In the genomic region with DNA sequence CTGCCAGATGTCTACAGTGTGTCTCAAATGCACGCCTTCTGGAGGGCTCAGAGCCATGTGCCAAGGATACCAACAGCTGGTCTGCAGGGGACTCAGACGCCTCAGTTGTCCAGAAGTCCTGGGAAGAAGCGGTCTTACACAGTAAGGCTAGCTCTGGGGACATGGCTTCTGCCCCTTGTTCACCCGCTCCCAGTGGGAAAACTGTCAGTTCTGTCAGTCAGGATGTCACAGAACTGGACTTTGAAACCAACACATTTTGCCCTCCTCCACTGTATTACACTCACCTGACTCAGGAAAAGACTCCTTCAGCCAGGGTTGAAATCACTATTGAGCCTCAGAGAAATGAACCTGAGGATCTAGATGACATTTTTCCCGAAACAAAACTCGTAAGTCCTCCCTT, we compare ENCODE assay signal across 9 mouse cellular contexts. TPM values are rescaled to one million over a fixed set of nuclear protein-coding genes. Genes with fewer than 3 reads are reported as not detected.
DNase-seq lines count a peak whose midpoint lies in the region; ATAC-seq and TF ChIP-seq lines count a peak whose summit lies in the region.
"Had no signal": no experiment of that assay in that cellular context is flagged by ENCODE, and none has a peak within 500 bp of the region (broad histone marks: within the 10 kb centered on the region; RNA-seq: fewer than 3 reads in every experiment).

No protein-coding gene starts in this region.

- peak overlapping the region; percentile 88 for H3K4me2 ChIP-seq in heart, embryonic 14.5 days (ENCODE audit: low read length)
- peak overlapping the region; percentile 78 for H3K4me2 ChIP-seq in hindbrain, postnatal 0 days (ENCODE audit: low read depth, low read length)
- peak overlapping the region; percentile 85 for H3K4me2 ChIP-seq in liver, postnatal 0 days (ENCODE audit: low read depth, low read length)

- 0 out of 4 replicates have a peak overlapping the region, but pooled peaks of 1 of the 2 experiments have one; percentile 64 for H3K27ac ChIP-seq in heart, embryonic 14.5 days (replicated peaks in 1 of 2; ENCODE audit: control insufficient read depth in 1 of 2, insufficient read depth in 1 of 2, low read depth in 2 of 2, low read length in 2 of 2)
- H3K27ac ChIP-seq in brown adipose tissue, adult 24 weeks (replicated peaks; ENCODE audit: low read depth, low read length), result no peak overlapping the region
- no peak overlapping the region for H3K27ac ChIP-seq in hindbrain, postnatal 0 days
- no peak overlapping the region for H3K27ac ChIP-seq in liver, postnatal 0 days (ENCODE audit: low read depth)
- H3K27ac ChIP-seq: macrophage had no signal

- H3K36me3 ChIP-seq in heart, embryonic 14.5 days (ENCODE audit: control insufficient read depth, insufficient read depth, low read length), result 0 out of 2 replicates have a peak, but pooled peaks cover 6% of the 10 kb centered on the region
- H3K36me3 ChIP-seq in hindbrain, postnatal 0 days (ENCODE audit: insufficient read depth, low read length), result no peaks in the 10 kb centered on the region
- no peaks in the 10 kb centered on the region for H3K36me3 ChIP-seq in liver, postnatal 0 days (replicated peaks; ENCODE audit: insufficient read depth, low read length)

- ATAC-seq in heart, embryonic 14.5 days (ENCODE audit: insufficient number of reproducible peaks, insufficient read depth, low FRiP score, low read depth), result no peak
- peak; percentile 27 for ATAC-seq in hindbrain, postnatal 0 days
- no peak; the same call in 1 of the 2 replicates for ATAC-seq in liver, postnatal 0 days

- H3K4me1 ChIP-seq in heart, embryonic 14.5 days (ENCODE audit: control insufficient read depth in 2 of 2, insufficient read depth in 2 of 2, low read length in 2 of 2), result peaks cover 11 to 25% of the 10 kb centered on the region in 2 experiments
- H3K4me1 ChIP-seq in brown adipose tissue, adult 24 weeks (ENCODE audit: control insufficient read depth, insufficient read depth, insufficient read length, low read length), result peaks cover 3% of the 10 kb centered on the region
- H3K4me1 ChIP-seq in hindbrain, postnatal 0 days (ENCODE audit: insufficient read depth, low read length), result peaks cover 5% of the 10 kb centered on the region
- peaks cover 10% of the 10 kb centered on the region for H3K4me1 ChIP-seq in liver, postnatal 0 days (ENCODE audit: insufficient read depth)

- H3K9ac ChIP-seq in heart, embryonic 14.5 days (ENCODE audit: low read length), result peak overlapping the region; percentile 80
- no peak overlapping the region for H3K9ac ChIP-seq in hindbrain, postnatal 0 days (replicated peaks; ENCODE audit: low read length)
- peak overlapping the region; percentile 68; the same call in 1 of the 2 replicates for H3K9ac ChIP-seq in liver, postnatal 0 days (replicated peaks)

- no peak for DNase-seq in heart, adult 18-20 months
- DNase-seq in hindbrain, postnatal 0 days (ENCODE audit: low spot score), result no peak
- DNase-seq in liver, postnatal 0 days, result no peak
- no peak for DNase-seq in gastrocnemius, postnatal 4 days (ENCODE audit: low spot score in 2 of 2)
- no peak for DNase-seq in frontal cortex, postnatal 14 days (ENCODE audit: low spot score in 2 of 2)
- no peak for DNase-seq in layer of hippocampus, adult 9-11 months

- H3K9me3 ChIP-seq in heart, embryonic 14.5 days (ENCODE audit: control insufficient read depth, low read length), result peaks cover 22% of the 10 kb centered on the region
- H3K9me3 ChIP-seq in hindbrain, postnatal 0 days (ENCODE audit: low read length), result peaks cover 12% of the 10 kb centered on the region; the same call in 1 of the 2 replicates
- peaks cover 23% of the 10 kb centered on the region for H3K9me3 ChIP-seq in liver, postnatal 0 days (ENCODE audit: low read length)

- peak overlapping the region; percentile 61 to 64 for H3K4me3 ChIP-seq in heart, embryonic 14.5 days (ENCODE audit: control insufficient read depth in 1 of 2, insufficient read depth in 1 of 2, low read depth in 1 of 2, low read length in 2 of 2)
- H3K4me3 ChIP-seq in brown adipose tissue, adult 24 weeks (ENCODE audit: insufficient read depth, low read depth, low read length), result peak overlapping the region; percentile 70
- peak overlapping the region; percentile 49 for H3K4me3 ChIP-seq in hindbrain, postnatal 0 days (ENCODE audit: low read length)
- peak overlapping the region; percentile 56 for H3K4me3 ChIP-seq in liver, postnatal 0 days (ENCODE audit: low read depth, low read length)

- H3K27me3 ChIP-seq in heart, embryonic 14.5 days (ENCODE audit: control insufficient read depth, insufficient read depth, low read length), result no peaks in the 10 kb centered on the region
- H3K27me3 ChIP-seq in hindbrain, postnatal 0 days (ENCODE audit: insufficient read depth, low read length), result no peaks in the 10 kb centered on the region
- H3K27me3 ChIP-seq in liver, postnatal 0 days (ENCODE audit: insufficient read depth, low read length), result no peaks in the 10 kb centered on the region

- TF ChIP-seq CTCF in hindbrain, postnatal 0 days (IDR thresholded peaks at IDR 0.05; ENCODE audit: low read depth), result no peak
- no peak for TF ChIP-seq CTCF in liver, postnatal 0 days (IDR thresholded peaks at IDR 0.05; ENCODE audit: low read depth)

- TF ChIP-seq EP300 in liver, postnatal 0 days (IDR thresholded peaks at IDR 0.05; ENCODE audit: low read depth), result no peak

- 96% methylated on average over 6 of the region's 6 CpGs for WGBS in heart, embryonic 14.5 days
- 91% methylated on average over 6 of the region's 6 CpGs for WGBS in hindbrain, postnatal 0 days
- WGBS in liver, postnatal 0 days (ENCODE audit: insufficient replicate concordance), result 80% methylated on average over 6 of the region's 6 CpGs

RNA-seq across cellular contexts. Expression of gene Map10, which starts 0.8 kb away (rescaled TPM):
- polyA plus RNA-seq in heart, embryonic 14.5 days (2014; fragmentation: Nextera tagmentation; extraction: Ambion mirVana), result 7.8 and 8.0 TPM in 2 replicates
- total RNA-seq in heart, adult 18-20 months (2021), result 1 to 10 TPM; 4.5 to 5.1 TPM
- polyA plus RNA-seq in brown adipose tissue, adult 24 weeks (2012; ENCODE audit: insufficient read depth, insufficient read length, missing spikeins), result 0.48 and 0.75 TPM in 2 replicates
- total RNA-seq in hindbrain, postnatal 0 days (2014; rRNA removed), result 9.7 and 13.4 TPM in 2 replicates
- polyA plus RNA-seq in hindbrain, postnatal 0 days (2015; fragmentation: Nextera tagmentation; extraction: Ambion mirVana), result 5.5 and 6.3 TPM in 2 replicates
- 0.67 and 0.78 TPM in 2 replicates for polyA plus RNA-seq in liver, postnatal 0 days (2015; fragmentation: Nextera tagmentation; extraction: Ambion mirVana)
- total RNA-seq in gastrocnemius, postnatal 4 days (2021), result 1 to 10 TPM; 5.3 to 6.2 TPM

RNA-seq across cellular contexts. Expression of gene Ntpcr, which starts 59.3 kb away (rescaled TPM):
- 29.1 and 30.1 TPM in 2 replicates for polyA plus RNA-seq in heart, embryonic 14.5 days (2014; fragmentation: Nextera tagmentation; extraction: Ambion mirVana)
- 10 to 100 TPM; 12.8 to 16.7 TPM for total RNA-seq in heart, adult 18-20 months (2021)
- 9.6 and 13.7 TPM in 2 replicates for polyA plus RNA-seq in brown adipose tissue, adult 24 weeks (2012; ENCODE audit: insufficient read depth, insufficient read length, missing spikeins)
- 24.9 and 37.1 TPM in 2 replicates for total RNA-seq in hindbrain, postnatal 0 days (2014; rRNA removed)
- 35.1 and 35.2 TPM in 2 replicates for polyA plus RNA-seq in hindbrain, postnatal 0 days (2015; fragmentation: Nextera tagmentation; extraction: Ambion mirVana)
- 15.7 and 17.6 TPM in 2 replicates for polyA plus RNA-seq in liver, postnatal 0 days (2015; fragmentation: Nextera tagmentation; extraction: Ambion mirVana)
- 10 to 100 TPM; 23.2 to 24.5 TPM for total RNA-seq in gastrocnemius, postnatal 4 days (2021)
